Mouse (Mus musculus) forebrain, embryonic 10.5 days (tissue): Measurements from ENCODE around the gene Itih4. TPM values are rescaled to one million over a fixed set of nuclear protein-coding genes. Genes with fewer than 3 reads are reported as not detected.

Experiments
- DNase-seq: peaks from one replicate; pipeline ENCODE4 v3.0.0-alpha.2; 2017; ENCODE audit warnings: low spot score; ENCODE audit errors: extremely low spot score
- H3K27ac ChIP-seq: fragments of 300-500 bp; sonication (generic); 2 replicates; pipeline ENCODE4 v1.5.1; 2016; ENCODE audit warnings: mild to moderate bottlenecking
- H3K27me3 ChIP-seq: fragments of 300-500 bp; sonication (generic); 2 replicates; pipeline ENCODE4 v1.6.1; 2016; ENCODE audit warnings: mild to moderate bottlenecking; ENCODE audit not compliant: poor library complexity, severe bottlenecking
- H3K36me3 ChIP-seq: fragments of 300-500 bp; sonication (generic); replicated peaks from 2 replicates; pipeline ENCODE4 v1.6.1; 2016; ENCODE audit warnings: mild to moderate bottlenecking, moderate library complexity
- H3K4me1 ChIP-seq: fragments of 300-500 bp; sonication (generic); 2 replicates; pipeline ENCODE4 v1.6.1; 2016
- H3K4me3 ChIP-seq: fragments of 300-500 bp; sonication (generic); 2 replicates; pipeline ENCODE4 v1.5.1; 2016; ENCODE audit warnings: mild to moderate bottlenecking, moderate library complexity
- H3K9me3 ChIP-seq: fragments of 300-500 bp; sonication (generic); 2 replicates; pipeline ENCODE4 v1.6.1; 2016; ENCODE audit warnings: mild to moderate bottlenecking, moderate library complexity
- WGBS: fragments of 180-500 bp; shearing (Covaris S2); methylation state at CpG from one replicate; pipeline ENCODE4 v1.1.7; 2016; 5-methylcytosine and 5-hydroxymethylcytosine counted together
- polyA plus RNA-seq: library from polyadenylated mRNA; unstranded; fragments of >200 nt; fragmentation: Nextera tagmentation; extraction: Ambion mirVana; gene quantifications from 2 replicates; pipeline ENCODE4 v1.2.1, GENCODE M21; 2016

Itih4 gene
- not detected in 2 replicates for polyA plus RNA-seq

- peaks cover 6% of the 10 kb centered on the region for H3K4me1 ChIP-seq
- no peaks in the 10 kb centered on the region for H3K36me3 ChIP-seq
- no peak within 1 kb of the TSS for H3K4me3 ChIP-seq
- no peaks in the 10 kb centered on the region for H3K27me3 ChIP-seq
- H3K9me3 ChIP-seq = no peaks in the 10 kb centered on the region
- WGBS = 87% methylated on average over 3 of the region's 3 CpGs
- no peak for DNase-seq
- no peak within 1 kb of the TSS for H3K27ac ChIP-seq
Measured at GRCm38 (mm10) chr14:30886204-30886603, at the start of gene Itih4. Gene Itih4, plus strand, starts transcription at chr14:30886476.

GRCm38 (mm10) chr14:30837416-30837996, 48.8 kb upstream of the Itih4 start:
- Histone ChIP-seq H3K4me3 (no peak overlapping the region), H3K27me3 (no peaks in the 10 kb centered on the region), H3K9me3 (no peaks in the 10 kb centered on the region), H3K4me1 (no peaks in the 10 kb centered on the region), H3K36me3 (peaks cover 29% of the 10 kb centered on the region), H3K27ac (no peak overlapping the region)
- 96% methylated on average over 14 of the region's 14 CpGs for WGBS
- no peak for DNase-seq

GRCm38 (mm10) chr14:30843701-30844100, 42.6 kb upstream of the Itih4 start:
- H3K27me3 ChIP-seq = no peaks in the 10 kb centered on the region
- H3K4me1 ChIP-seq = no peaks in the 10 kb centered on the region
- WGBS = 89% methylated on average over 3 of the region's 3 CpGs
- peaks cover 16% of the 10 kb centered on the region for H3K36me3 ChIP-seq
- H3K4me3 ChIP-seq = no peak overlapping the region
- no peak overlapping the region for H3K27ac ChIP-seq
- no peaks in the 10 kb centered on the region for H3K9me3 ChIP-seq
- no peak for DNase-seq

- Histone ChIP-seq H3K4me3 (no peak overlapping the region), H3K36me3 (peaks cover 4% of the 10 kb centered on the region; the same call in 1 of the 2 replicates), H3K27ac (no peak overlapping the region), H3K4me1 (no peaks in the 10 kb centered on the region), H3K9me3 (no peaks in the 10 kb centered on the region), H3K27me3 (no peaks in the 10 kb centered on the region)
- 90% methylated on average over 5 of the region's 5 CpGs for WGBS
- DNase-seq = no peak
Measured at GRCm38 (mm10) chr14:30850504-30850903, 35.8 kb upstream of the Itih4 start.

GRCm38 (mm10) chr14:30852325-30852724, 34.0 kb upstream of the Itih4 start:
- no peak overlapping the region for H3K4me3 ChIP-seq

GRCm38 (mm10) chr14:30855316-30855715, 31.0 kb upstream of the Itih4 start:
- no peak for DNase-seq
- Histone ChIP-seq H3K27me3 (no peaks in the 10 kb centered on the region), H3K4me1 (no peaks in the 10 kb centered on the region), H3K36me3 (peaks cover 9% of the 10 kb centered on the region; the same call in 1 of the 2 replicates), H3K9me3 (no peaks in the 10 kb centered on the region; the same call in 1 of the 2 replicates), H3K27ac (no peak overlapping the region), H3K4me3 (no peak overlapping the region)
- 94% methylated on average over 3 of the region's 3 CpGs for WGBS

More at GRCm38 (mm10) chr14:30852325-30852724, 34.0 kb upstream of the Itih4 start:
- DNase-seq = no peak
- H3K4me1 ChIP-seq = no peaks in the 10 kb centered on the region
- WGBS = 93% methylated on average over 5 of the region's 5 CpGs
- H3K36me3 ChIP-seq = no peaks in the 10 kb centered on the region
- no peak overlapping the region for H3K27ac ChIP-seq
- H3K27me3 ChIP-seq = no peaks in the 10 kb centered on the region
- no peaks in the 10 kb centered on the region for H3K9me3 ChIP-seq

- Histone ChIP-seq H3K4me1 (no peaks in the 10 kb centered on the region), H3K27me3 (no peaks in the 10 kb centered on the region), H3K36me3 (peaks cover 9% of the 10 kb centered on the region; the same call in 1 of the 2 replicates), H3K9me3 (no peaks in the 10 kb centered on the region; the same call in 1 of the 2 replicates), H3K4me3 (no peak overlapping the region), H3K27ac (no peak overlapping the region)
- no peak for DNase-seq
- 95% methylated on average over 10 of the region's 10 CpGs for WGBS
Measured at GRCm38 (mm10) chr14:30856885-30857507, 29.3 kb upstream of the Itih4 start.

- Histone ChIP-seq H3K4me3 (no peak overlapping the region), H3K27ac (no peak overlapping the region), H3K27me3 (no peaks in the 10 kb centered on the region), H3K9me3 (no peaks in the 10 kb centered on the region; the same call in 1 of the 2 replicates), H3K36me3 (peaks cover 9% of the 10 kb centered on the region; the same call in 1 of the 2 replicates), H3K4me1 (no peaks in the 10 kb centered on the region)
- DNase-seq = no peak
- WGBS = 71% methylated on average over 4 of the region's 4 CpGs
Measured at GRCm38 (mm10) chr14:30857990-30858389, 28.3 kb upstream of the Itih4 start.

GRCm38 (mm10) chr14:30861421-30862125, 24.7 kb upstream of the Itih4 start:
- Histone ChIP-seq H3K27ac (no peak overlapping the region), H3K9me3 (no peaks in the 10 kb centered on the region; the same call in 1 of the 2 replicates), H3K27me3 (no peaks in the 10 kb centered on the region), H3K36me3 (peaks cover 21% of the 10 kb centered on the region), H3K4me3 (no peak overlapping the region), H3K4me1 (no peaks in the 10 kb centered on the region)
- DNase-seq = no peak
- 85% methylated on average over 16 of the region's 16 CpGs for WGBS

GRCm38 (mm10) chr14:30862368-30862767, 23.9 kb upstream of the Itih4 start:
- DNase-seq = no peak
- 93% methylated on average over 9 of the region's 9 CpGs for WGBS

GRCm38 (mm10) chr14:30865311-30865710, 21.0 kb upstream of the Itih4 start:
- WGBS = 71% methylated on average over 3 of the region's 3 CpGs
- DNase-seq = no peak

More at GRCm38 (mm10) chr14:30862368-30862767, 23.9 kb upstream of the Itih4 start:
- Histone ChIP-seq H3K4me1 (no peaks in the 10 kb centered on the region), H3K9me3 (no peaks in the 10 kb centered on the region; the same call in 1 of the 2 replicates), H3K36me3 (peaks cover 28% of the 10 kb centered on the region), H3K27ac (no peak overlapping the region), H3K27me3 (no peaks in the 10 kb centered on the region), H3K4me3 (no peak overlapping the region)

GRCm38 (mm10) chr14:30867042-30867441, 19.2 kb upstream of the Itih4 start:
- peak; percentile 53 for DNase-seq
- peaks cover 34% of the 10 kb centered on the region for H3K36me3 ChIP-seq
- H3K4me3 ChIP-seq = no peak overlapping the region
- no peak overlapping the region for H3K27ac ChIP-seq
- no peaks in the 10 kb centered on the region for H3K9me3 ChIP-seq
- peaks cover 9% of the 10 kb centered on the region for H3K4me1 ChIP-seq
- no peaks in the 10 kb centered on the region for H3K27me3 ChIP-seq
- WGBS = 42% methylated on average over 5 of the region's 5 CpGs

More at GRCm38 (mm10) chr14:30865311-30865710, 21.0 kb upstream of the Itih4 start:
- peaks cover 33% of the 10 kb centered on the region for H3K36me3 ChIP-seq
- no peaks in the 10 kb centered on the region for H3K27me3 ChIP-seq
- peaks cover 9% of the 10 kb centered on the region for H3K4me1 ChIP-seq
- H3K27ac ChIP-seq = no peak overlapping the region
- no peaks in the 10 kb centered on the region for H3K9me3 ChIP-seq
- H3K4me3 ChIP-seq = no peak overlapping the region

- Histone ChIP-seq H3K36me3 (peaks cover 51% of the 10 kb centered on the region), H3K4me3 (no peak overlapping the region), H3K9me3 (no peaks in the 10 kb centered on the region), H3K4me1 (peaks cover 9% of the 10 kb centered on the region), H3K27me3 (no peaks in the 10 kb centered on the region), H3K27ac (no peak overlapping the region)
- DNase-seq = no peak
- 91% methylated on average over 10 of the region's 10 CpGs for WGBS
Measured at GRCm38 (mm10) chr14:30868826-30869225, 17.4 kb upstream of the Itih4 start.
